In genomic region chr17:57059486-57059977, GRCm38 (mm10) we compare ENCODE assay signal across 8 mouse cellular contexts. TPM values are rescaled to one million over a fixed set of nuclear protein-coding genes. Genes with fewer than 3 reads are reported as not detected.
DNase-seq lines count a peak whose midpoint lies in the region; ATAC-seq and TF ChIP-seq lines count a peak whose summit lies in the region.

Gene Slc25a23 (minus strand): TSS chr17:57059863.

- peak; percentile 30; the same call in 1 of the 2 replicates for TF ChIP-seq POLR2A in CH12.LX (IDR thresholded peaks at IDR 0.05; ENCODE audit: low read depth, low read length)
- no peak for TF ChIP-seq POLR2A in thymus, adult 2 months (IDR thresholded peaks at IDR 0.05; ENCODE audit: control insufficient read depth, extremely low read depth, insufficient read depth, low read length, poor library complexity)

- TF ChIP-seq EP300 in CH12.LX (IDR thresholded peaks at IDR 0.05; ENCODE audit: low read length), result no peak
- no peak for TF ChIP-seq EP300 in heart, postnatal 0 days (IDR thresholded peaks at IDR 0.05; ENCODE audit: low read depth)

- no peaks in the 10 kb centered on the region for H3K27me3 ChIP-seq in CH12.LX (replicated peaks)
- H3K27me3 ChIP-seq in forebrain, embryonic 14.5 days (replicated peaks; ENCODE audit: control insufficient read depth, insufficient read depth, low read length), result peaks cover 25% of the 10 kb centered on the region
- peaks cover 29% of the 10 kb centered on the region for H3K27me3 ChIP-seq in heart, postnatal 0 days (ENCODE audit: control insufficient read depth, insufficient read depth, low read length)
- peaks cover 68% of the 10 kb centered on the region for H3K27me3 ChIP-seq in liver, embryonic 15.5 days
- peaks cover 32% of the 10 kb centered on the region for H3K27me3 ChIP-seq in neural tube, embryonic 15.5 days (replicated peaks)
- peaks cover 3% of the 10 kb centered on the region; the same call in 1 of the 2 replicates for H3K27me3 ChIP-seq in thymus, adult 2 months (ENCODE audit: control insufficient read depth, insufficient read depth, low read length)

- dilution Hi-C loops in CH12.LX (cut with MboI; ENCODE audit: extremely low pct_ligation_motif_present, extremely low pct_unique_long_range_greater_than_20kb, low sequenced_read_pairs), result no loop called here

- H3K4me2 ChIP-seq in CH12.LX (ENCODE audit: insufficient read depth, low read depth, poor library complexity, severe bottlenecking), result peak within 1 kb of the TSS; percentile 52
- peak within 1 kb of the TSS; percentile 67 for H3K4me2 ChIP-seq in forebrain, embryonic 14.5 days (ENCODE audit: low read length)
- H3K4me2 ChIP-seq in heart, postnatal 0 days (ENCODE audit: low read depth, low read length), result peak within 1 kb of the TSS; percentile 87
- H3K4me2 ChIP-seq in liver, embryonic 15.5 days, result peak within 1 kb of the TSS; percentile 91
- peak within 1 kb of the TSS; percentile 70 for H3K4me2 ChIP-seq in neural tube, embryonic 15.5 days

- TF ChIP-seq CTCF in CH12.LX (conservative IDR thresholded peaks at IDR 0.05 in 1 of 2, IDR thresholded peaks at IDR 0.05 in 1 of 2; ENCODE audit: low read depth in 2 of 2, low read length in 2 of 2), result no peak
- TF ChIP-seq CTCF in heart, postnatal 0 days (IDR thresholded peaks at IDR 0.05; ENCODE audit: low read depth), result no peak
- TF ChIP-seq CTCF in thymus, adult 2 months (IDR thresholded peaks at IDR 0.05; ENCODE audit: borderline replicate concordance, control insufficient read depth, extremely low read depth, insufficient read depth, low read length, poor library complexity), result no peak

- TF ChIP-seq RAD21 in CH12.LX (IDR thresholded peaks at IDR 0.05; ENCODE audit: low read depth, low read length), result no peak

- no peaks in the 10 kb centered on the region for H3K9me3 ChIP-seq in CH12.LX (replicated peaks; ENCODE audit: low read length)
- no peaks in the 10 kb centered on the region for H3K9me3 ChIP-seq in forebrain, embryonic 14.5 days (replicated peaks; ENCODE audit: control insufficient read depth, low read length)
- H3K9me3 ChIP-seq in heart, postnatal 0 days (replicated peaks; ENCODE audit: control insufficient read depth, low read length), result no peaks in the 10 kb centered on the region
- no peaks in the 10 kb centered on the region for H3K9me3 ChIP-seq in liver, embryonic 15.5 days (replicated peaks)
- no peaks in the 10 kb centered on the region for H3K9me3 ChIP-seq in neural tube, embryonic 15.5 days (replicated peaks)

- peak; percentile 67 for DNase-seq in CH12.LX (ENCODE audit: extremely low read depth)
- DNase-seq in brain, embryonic 18.5 days (ENCODE audit: low read depth, low spot score), result peak; percentile 85
- DNase-seq in forebrain, embryonic 14.5 days (ENCODE audit: low spot score), result peak; percentile 92
- DNase-seq in heart, postnatal 0 days (ENCODE audit: low spot score), result peak; percentile 73
- no peak for DNase-seq in large intestine, adult 2 months (ENCODE audit: low read depth, low spot score)
- DNase-seq in thymus, adult 2 months, result peak; percentile 77

- H3K4me3 ChIP-seq in CH12.LX (replicated peaks in 1 of 3; ENCODE audit: low read depth in 2 of 3, low read length in 2 of 3, poor library complexity in 1 of 3), result peak within 1 kb of the TSS; percentile 70 to 88 (median 87)
- H3K4me3 ChIP-seq in forebrain, embryonic 14.5 days (ENCODE audit: low read depth, low read length), result peak within 1 kb of the TSS; percentile 80
- H3K4me3 ChIP-seq in heart, postnatal 0 days (ENCODE audit: low read depth, low read length), result peak within 1 kb of the TSS; percentile 80
- H3K4me3 ChIP-seq in liver, embryonic 15.5 days (replicated peaks), result peak within 1 kb of the TSS; percentile 64
- H3K4me3 ChIP-seq in neural tube, embryonic 15.5 days (replicated peaks), result peak within 1 kb of the TSS; percentile 88
- H3K4me3 ChIP-seq in thymus, adult 2 months (ENCODE audit: control insufficient read depth, insufficient read depth, low read length), result peak within 1 kb of the TSS; percentile 89

- peak; percentile 81 for ATAC-seq in forebrain, embryonic 14.5 days
- peak; percentile 71 for ATAC-seq in heart, postnatal 0 days (ENCODE audit: insufficient read depth, low read depth)
- peak; percentile 22 for ATAC-seq in liver, embryonic 15.5 days (ENCODE audit: insufficient read depth)
- peak; percentile 90 for ATAC-seq in neural tube, embryonic 15.5 days (ENCODE audit: low FRiP score)

- under 1% methylated on average over 22 of the region's 45 CpGs for WGBS in forebrain, embryonic 14.5 days
- WGBS in heart, postnatal 0 days, result under 1% methylated on average over 32 of the region's 45 CpGs
- WGBS in large intestine, adult 2 months, result 0% methylated on average over 34 of the region's 45 CpGs
- 1% methylated on average over 44 of the region's 45 CpGs for WGBS in liver, embryonic 15.5 days (ENCODE audit: insufficient replicate concordance)
- WGBS in neural tube, embryonic 15.5 days, result under 1% methylated on average over 34 of the region's 45 CpGs
- under 1% methylated on average over 45 of the region's 45 CpGs for WGBS in thymus, adult 2 months

- no peaks in the 10 kb centered on the region for H3K79me2 ChIP-seq in CH12.LX (replicated peaks; ENCODE audit: control insufficient read depth, extremely low read depth, insufficient read depth, poor library complexity, severe bottlenecking)

- H3K4me1 ChIP-seq in CH12.LX (ENCODE audit: control insufficient read depth in 1 of 2, insufficient read depth in 2 of 2), result peaks cover 9 to 26% of the 10 kb centered on the region in 2 experiments
- H3K4me1 ChIP-seq in forebrain, embryonic 14.5 days (ENCODE audit: control insufficient read depth, insufficient read depth, low read length), result peaks cover 15% of the 10 kb centered on the region
- peaks cover 18% of the 10 kb centered on the region for H3K4me1 ChIP-seq in heart, postnatal 0 days (ENCODE audit: control insufficient read depth, insufficient read depth)
- peaks cover 42% of the 10 kb centered on the region for H3K4me1 ChIP-seq in liver, embryonic 15.5 days (replicated peaks)
- H3K4me1 ChIP-seq in neural tube, embryonic 15.5 days, result peaks cover 32% of the 10 kb centered on the region
- peaks cover 26% of the 10 kb centered on the region for H3K4me1 ChIP-seq in thymus, adult 2 months (replicated peaks; ENCODE audit: control insufficient read depth, insufficient read depth, low read length)

- in situ Hi-C loops in CH12.LX (cut with MboI; ENCODE audit: low pct_ligation_motif_present, low pct_unique_long_range_greater_than_20kb, low sequenced_read_pairs), result no loop called here

- peaks cover 11 to 27% of the 10 kb centered on the region in 2 experiments for H3K36me3 ChIP-seq in CH12.LX (replicated peaks in 1 of 2; ENCODE audit: control insufficient read depth in 1 of 2, insufficient read depth in 1 of 2, low read length in 1 of 2)
- peaks cover 19% of the 10 kb centered on the region for H3K36me3 ChIP-seq in forebrain, embryonic 14.5 days (ENCODE audit: control insufficient read depth, insufficient read depth, low read length)
- peaks cover 2% of the 10 kb centered on the region for H3K36me3 ChIP-seq in heart, postnatal 0 days (replicated peaks; ENCODE audit: control insufficient read depth, insufficient read depth, low read length)
- no peaks in the 10 kb centered on the region for H3K36me3 ChIP-seq in liver, embryonic 15.5 days (replicated peaks)
- H3K36me3 ChIP-seq in neural tube, embryonic 15.5 days, result peaks cover 25% of the 10 kb centered on the region
- 0 out of 2 replicates have a peak, but pooled peaks cover under 1% of the 10 kb centered on the region for H3K36me3 ChIP-seq in thymus, adult 2 months (ENCODE audit: control insufficient read depth, insufficient read depth, low read length)

- peak within 1 kb of the TSS; percentile 92 for H3K9ac ChIP-seq in CH12.LX (ENCODE audit: insufficient read depth, low read depth)
- peak within 1 kb of the TSS; percentile 81 for H3K9ac ChIP-seq in forebrain, embryonic 14.5 days (ENCODE audit: low read length)
- H3K9ac ChIP-seq in heart, postnatal 0 days (replicated peaks; ENCODE audit: low read depth, low read length), result peak within 1 kb of the TSS; percentile 75
- H3K9ac ChIP-seq in liver, embryonic 15.5 days, result peak within 1 kb of the TSS; percentile 66
- H3K9ac ChIP-seq in neural tube, embryonic 15.5 days (replicated peaks), result peak within 1 kb of the TSS; percentile 81

- 0 out of 2 replicates have a peak within 1 kb of the TSS, but pooled peaks have one; percentile 53 for H3K27ac ChIP-seq in CH12.LX (ENCODE audit: insufficient read depth, low read depth)
- peak within 1 kb of the TSS; percentile 79 for H3K27ac ChIP-seq in forebrain, embryonic 14.5 days (ENCODE audit: low read depth, low read length)
- peak within 1 kb of the TSS; percentile 87 for H3K27ac ChIP-seq in heart, postnatal 0 days (ENCODE audit: low read depth)
- peak within 1 kb of the TSS; percentile 75 for H3K27ac ChIP-seq in liver, embryonic 15.5 days (replicated peaks)
- H3K27ac ChIP-seq in neural tube, embryonic 15.5 days (replicated peaks), result peak within 1 kb of the TSS; percentile 94
- peak within 1 kb of the TSS; percentile 52 for H3K27ac ChIP-seq in thymus, adult 2 months (ENCODE audit: control insufficient read depth, insufficient read depth, low read length)

TF ChIP-seq in CH12.LX, 34 proteins besides CTCF, POLR2A, EP300 and RAD21:
- TF ChIP-seq CHD2 (IDR thresholded peaks at IDR 0.05; ENCODE audit: low read length) (peak; percentile 34; the same call in 1 of the 2 replicates), E2F4 (IDR thresholded peaks at IDR 0.05; ENCODE audit: insufficient replicate concordance, low read depth, low read length) (no peak), POLR2AphosphoS2 (IDR thresholded peaks at IDR 0.05; ENCODE audit: low read depth, low read length) (no peak), SIN3A (IDR thresholded peaks at IDR 0.05; ENCODE audit: low read length) (no peak), MEF2A (IDR thresholded peaks at IDR 0.05; ENCODE audit: borderline replicate concordance, low read depth, low read length) (no peak), MAX (IDR thresholded peaks at IDR 0.05; ENCODE audit: low read length) (0 out of 2 replicates have a peak, but pooled peaks have one; percentile 14)

RNA-seq across cellular contexts. Expression of gene Slc25a23, which starts in this region (rescaled TPM):
- total RNA-seq in CH12.LX (2012; rRNA removed) (5.1 and 6.9 TPM in 2 replicates), CH12.LX (2014; rRNA removed) (1.4 and 2.2 TPM in 2 replicates)
- polyA plus RNA-seq in CH12.LX (2012; ENCODE audit: insufficient read length, low read depth), result 12.1 and 13.8 TPM in 2 replicates
- 25.7 and 27.2 TPM in 2 replicates for polyA plus RNA-seq in forebrain, embryonic 14.5 days (2014; fragmentation: Nextera tagmentation; extraction: Ambion mirVana)
- total RNA-seq in heart, postnatal 0 days (2014; rRNA removed; ENCODE audit: low replicate concordance), result 43.9 and 47.5 TPM in 2 replicates
- polyA plus RNA-seq in heart, postnatal 0 days (2015; fragmentation: Nextera tagmentation; extraction: Ambion mirVana), result 12.3 and 13.3 TPM in 2 replicates
- polyA plus RNA-seq in large intestine, adult 2 months (2012; rRNA removed), result 16.5 TPM in 2 replicates
- polyA plus RNA-seq in liver, embryonic 15.5 days (2015; fragmentation: Nextera tagmentation; extraction: Ambion mirVana), result 4.9 and 7.0 TPM in 2 replicates
- polyA plus RNA-seq in neural tube, embryonic 15.5 days (2015; fragmentation: Nextera tagmentation; extraction: Ambion mirVana), result 42.7 and 43.7 TPM in 2 replicates
- polyA plus RNA-seq in thymus, adult 2 months (2012; rRNA removed), result 76.5 and 93.2 TPM in 2 replicates

Comparison
In these comparisons a context has a peak if more than half of its experiments do, and no peak if none do; other contexts are left out.
1. ATAC-seq: peak in every context shown above with its lines; median percentile 90 in neural tube, embryonic 15.5 days; 81 in forebrain, embryonic 14.5 days; 71 in heart, postnatal 0 days; 22 in liver, embryonic 15.5 days.